ENCODE assay signal across 8 mouse cellular contexts in genomic region chr2:94035428-94036331, GRCm38 (mm10). TPM values are rescaled to one million over a fixed set of nuclear protein-coding genes. Genes with fewer than 3 reads are reported as not detected.
DNase-seq lines count a peak whose midpoint lies in the region; ATAC-seq lines count a peak whose summit lies in the region.

No protein-coding gene starts in this region.

- no peak overlapping the region for H3K9ac ChIP-seq in heart, embryonic 11.5 days (ENCODE audit: low read depth, low read length)
- no peak overlapping the region for H3K9ac ChIP-seq in forebrain, embryonic 12.5 days
- H3K9ac ChIP-seq in midbrain, embryonic 11.5 days (ENCODE audit: low read length) = no peak overlapping the region

- peaks cover 3% of the 10 kb centered on the region; the same call in 1 of the 2 replicates for H3K4me1 ChIP-seq in heart, embryonic 11.5 days (ENCODE audit: control insufficient read depth, insufficient read depth, low read length)
- H3K4me1 ChIP-seq in forebrain, embryonic 12.5 days = no peaks in the 10 kb centered on the region
- no peaks in the 10 kb centered on the region for H3K4me1 ChIP-seq in hindbrain, embryonic 10.5 days (replicated peaks)
- H3K4me1 ChIP-seq in midbrain, embryonic 11.5 days (ENCODE audit: control insufficient read depth, insufficient read depth, low read length) = no peaks in the 10 kb centered on the region

- DNase-seq in heart, adult 18-20 months = peak; percentile 41 to 86
- DNase-seq in c-Kit-positive CD71-positive TER-119-negative erythroid progenitor cells, embryonic 14.5 days (ENCODE audit: low read depth) = peak; percentile 43
- peak; percentile 68 for DNase-seq in hindbrain, embryonic 10.5 days (ENCODE audit: low spot score)
- peak; percentile 85 to 88 for DNase-seq in left cerebral cortex, adult 18-20 months (ENCODE audit: low spot score in 2 of 2)
- DNase-seq in midbrain, embryonic 11.5 days (ENCODE audit: low spot score, missing footprints) = peak; percentile 94
- DNase-seq in spleen, adult 18-20 months = peak; percentile 10 to 52

- H3K27ac ChIP-seq in heart, embryonic 11.5 days (ENCODE audit: low read depth, low read length) = no peak overlapping the region
- H3K27ac ChIP-seq in forebrain, embryonic 12.5 days = no peak overlapping the region
- H3K27ac ChIP-seq in hindbrain, embryonic 10.5 days = no peak overlapping the region
- H3K27ac ChIP-seq in midbrain, embryonic 11.5 days (ENCODE audit: low read depth, low read length) = no peak overlapping the region

- WGBS in heart, embryonic 11.5 days (ENCODE audit: insufficient replicate concordance) = 70% methylated on average over 9 of the region's 9 CpGs
- WGBS in forebrain, embryonic 12.5 days = 65% methylated on average over 9 of the region's 9 CpGs
- 74% methylated on average over 9 of the region's 9 CpGs for WGBS in hindbrain, embryonic 10.5 days
- WGBS in midbrain, embryonic 11.5 days = 74% methylated on average over 9 of the region's 9 CpGs

- no peak overlapping the region for H3K4me3 ChIP-seq in heart, embryonic 11.5 days (ENCODE audit: low read depth, low read length)
- H3K4me3 ChIP-seq in forebrain, embryonic 12.5 days (replicated peaks) = no peak overlapping the region
- no peak overlapping the region for H3K4me3 ChIP-seq in hindbrain, embryonic 10.5 days
- no peak overlapping the region for H3K4me3 ChIP-seq in midbrain, embryonic 11.5 days (ENCODE audit: low read depth, low read length)

- H3K27me3 ChIP-seq in heart, embryonic 11.5 days (ENCODE audit: control insufficient read depth, insufficient read depth, low read length) = no peaks in the 10 kb centered on the region
- no peaks in the 10 kb centered on the region for H3K27me3 ChIP-seq in forebrain, embryonic 12.5 days
- H3K27me3 ChIP-seq in hindbrain, embryonic 10.5 days (ENCODE audit: insufficient read depth, poor library complexity, severe bottlenecking) = no peaks in the 10 kb centered on the region
- no peaks in the 10 kb centered on the region for H3K27me3 ChIP-seq in midbrain, embryonic 11.5 days (ENCODE audit: control insufficient read depth, insufficient read depth, low read length)

- H3K36me3 ChIP-seq in heart, embryonic 11.5 days (ENCODE audit: control insufficient read depth, insufficient read depth, low read length) = peaks cover 2% of the 10 kb centered on the region; the same call in 1 of the 2 replicates
- peaks cover 15% of the 10 kb centered on the region for H3K36me3 ChIP-seq in forebrain, embryonic 12.5 days (replicated peaks)
- H3K36me3 ChIP-seq in hindbrain, embryonic 10.5 days = peaks cover 35% of the 10 kb centered on the region
- H3K36me3 ChIP-seq in midbrain, embryonic 11.5 days (ENCODE audit: control insufficient read depth, insufficient read depth, low read length) = no peaks in the 10 kb centered on the region; the same call in 1 of the 2 replicates

- no peak overlapping the region for H3K4me2 ChIP-seq in heart, embryonic 11.5 days
- H3K4me2 ChIP-seq in forebrain, embryonic 12.5 days = no peak overlapping the region
- H3K4me2 ChIP-seq in midbrain, embryonic 11.5 days = no peak overlapping the region

- ATAC-seq in heart, embryonic 11.5 days (replicated peaks; ENCODE audit: insufficient number of reproducible peaks, low FRiP score, low TSS enrichment) = no peak
- peak; percentile 53 for ATAC-seq in forebrain, embryonic 12.5 days (ENCODE audit: low FRiP score)
- ATAC-seq in midbrain, embryonic 11.5 days (ENCODE audit: low FRiP score) = peak; percentile 61

- H3K9me3 ChIP-seq in heart, embryonic 11.5 days (replicated peaks; ENCODE audit: control insufficient read depth, low read length) = no peaks in the 10 kb centered on the region
- H3K9me3 ChIP-seq in forebrain, embryonic 12.5 days = no peaks in the 10 kb centered on the region
- H3K9me3 ChIP-seq in hindbrain, embryonic 10.5 days = no peaks in the 10 kb centered on the region
- H3K9me3 ChIP-seq in midbrain, embryonic 11.5 days (ENCODE audit: control insufficient read depth, low read length) = no peaks in the 10 kb centered on the region

RNA-seq across cellular contexts. Expression of gene Alkbh3, which starts 25.1 kb away (rescaled TPM):
- total RNA-seq in heart, adult 18-20 months (2021) = 10 to 100 TPM; 55.2 to 55.4 TPM
- polyA plus RNA-seq in heart, embryonic 11.5 days (2014; fragmentation: Nextera tagmentation; extraction: Ambion mirVana) = 58.6 and 59.8 TPM in 2 replicates
- polyA plus RNA-seq in forebrain, embryonic 12.5 days (2016; fragmentation: Nextera tagmentation; extraction: Ambion mirVana) = 52.3 and 55.9 TPM in 2 replicates
- polyA plus RNA-seq in hindbrain, embryonic 10.5 days (2016; fragmentation: Nextera tagmentation; extraction: Ambion mirVana) = 57.5 and 58.7 TPM in 2 replicates
- total RNA-seq in left cerebral cortex, adult 18-20 months (2021) = 10 to 100 TPM; 24.1 to 28.0 TPM
- polyA plus RNA-seq in midbrain, embryonic 11.5 days (2014; fragmentation: Nextera tagmentation; extraction: Ambion mirVana) = 50.8 and 51.3 TPM in 2 replicates

RNA-seq across cellular contexts. Expression of gene Gm27027, which starts 39.5 kb away (rescaled TPM):
- total RNA-seq in heart, adult 18-20 months (2021) = not detected
- not detected in 2 replicates for polyA plus RNA-seq in heart, embryonic 11.5 days (2014; fragmentation: Nextera tagmentation; extraction: Ambion mirVana)
- not detected in 2 replicates for polyA plus RNA-seq in forebrain, embryonic 12.5 days (2016; fragmentation: Nextera tagmentation; extraction: Ambion mirVana)
- not detected in 2 replicates for polyA plus RNA-seq in hindbrain, embryonic 10.5 days (2016; fragmentation: Nextera tagmentation; extraction: Ambion mirVana)
- 1 to 10 TPM in 1 of 2 experiments, not detected in 1; 1.0 TPM for total RNA-seq in left cerebral cortex, adult 18-20 months (2021)
- not detected in 2 replicates for polyA plus RNA-seq in midbrain, embryonic 11.5 days (2014; fragmentation: Nextera tagmentation; extraction: Ambion mirVana)

Comparison
In these comparisons a context has a peak if more than half of its experiments do, and no peak if none do; other contexts are left out.
1. DNase-seq: peak in every context shown above with its lines; median percentile 94 in midbrain, embryonic 11.5 days; 86 in left cerebral cortex, adult 18-20 months; 68 in hindbrain, embryonic 10.5 days; 64 in heart, adult 18-20 months; 43 in c-Kit-positive CD71-positive TER-119-negative erythroid progenitor cells, embryonic 14.5 days; 31 in spleen, adult 18-20 months.